Mouse (Mus musculus): ENCODE measurements around the gene Stk19.
"Not testable (repeated sequence)": the region's sequence is repeated elsewhere in the genome, so short reads cannot be mapped to it uniquely, and the experiment has no call there.

Stk19 gene

GRCm38 (mm10) chr17:34840736-34841307 lies 4.1 kb upstream of the Stk19 start:
- no peak for DNase-seq (ENCODE audit: low spot score)

DNA sequence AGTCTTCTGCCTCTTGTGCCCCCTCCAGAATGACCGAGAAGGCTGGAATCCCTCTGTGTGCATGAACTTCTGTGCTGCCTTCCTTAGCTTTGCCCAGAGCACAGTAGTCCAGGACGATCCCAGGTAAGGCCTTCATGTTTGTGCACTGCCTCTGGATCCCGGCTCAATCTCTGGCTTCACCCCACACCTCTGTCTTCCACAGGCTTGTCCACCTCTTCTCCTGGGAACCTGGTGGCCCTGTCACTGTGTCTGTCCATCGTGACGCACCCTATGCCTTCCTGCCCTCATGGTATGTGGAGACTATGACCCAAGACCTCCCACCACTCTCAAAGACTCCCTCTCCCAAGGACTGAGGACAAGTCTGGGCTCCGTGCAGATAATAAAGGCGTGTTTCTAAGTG lies 2.0 kb upstream of the Stk19 start:
- no peak for DNase-seq (ENCODE audit: low spot score)

GRCm38 (mm10) chr17:34837464-34838324 lies 949 bp upstream of the Stk19 start:
- no peak for DNase-seq (ENCODE audit: low spot score)

DNA sequence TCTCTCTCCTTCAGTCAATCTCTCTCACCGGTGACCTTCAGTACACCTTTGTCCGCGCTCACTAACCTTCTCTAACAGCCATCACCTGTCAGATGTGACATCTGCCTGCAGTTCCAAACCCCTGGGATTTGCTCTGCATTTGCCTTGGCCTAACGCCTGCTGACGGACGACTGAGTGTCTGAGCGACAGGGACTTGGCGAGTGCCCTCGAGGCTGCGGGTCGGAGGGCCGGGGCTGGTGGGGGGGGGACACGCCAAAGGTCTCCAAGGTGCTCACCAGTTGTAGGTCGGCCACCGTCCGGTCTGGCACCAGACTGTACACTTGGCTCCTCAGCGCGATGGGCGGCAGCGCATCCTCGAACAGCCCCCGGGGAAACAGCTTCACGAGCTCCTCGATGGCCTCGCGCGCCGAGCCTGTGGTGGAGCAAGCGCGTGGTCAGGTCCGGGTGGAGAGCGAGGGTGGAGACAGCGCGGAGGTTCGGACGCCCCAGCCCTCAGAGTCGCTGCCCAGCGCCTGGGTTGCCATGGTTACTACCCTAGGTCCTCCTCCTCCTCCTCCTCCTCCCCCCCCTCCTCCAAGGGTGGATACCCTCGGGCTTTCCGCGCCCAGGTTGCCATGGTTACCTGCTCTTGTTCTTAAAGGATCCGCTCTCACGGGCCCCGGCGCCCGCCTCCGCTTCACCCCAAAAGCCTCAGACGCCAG lies 440 bp downstream of the Stk19 start:
- no peak for DNase-seq (ENCODE audit: low spot score)

DNA sequence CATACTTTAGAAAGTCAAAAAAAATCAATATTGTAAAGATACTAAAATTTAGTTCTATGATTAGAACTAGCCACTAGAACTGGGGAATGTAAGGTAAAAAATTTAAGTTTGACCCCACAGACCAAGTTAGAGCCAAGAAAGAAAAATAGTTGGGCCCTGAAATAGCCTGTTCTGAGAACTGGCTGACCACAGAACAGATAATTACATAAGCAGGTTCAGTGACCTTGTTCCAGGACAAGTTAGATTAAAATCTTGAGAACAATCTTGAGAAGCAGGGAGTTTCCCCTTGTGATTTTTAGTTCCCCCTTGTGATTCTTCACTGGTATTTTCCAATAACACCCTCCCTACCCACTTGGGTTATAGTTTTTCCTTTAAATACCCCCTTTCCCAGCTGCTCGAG lies 6.0 kb downstream of the Stk19 start:
- not testable (repeated sequence) for DNase-seq (ENCODE audit: low spot score)

- no peak for DNase-seq (ENCODE audit: low spot score)
Measured at GRCm38 (mm10) chr17:34814818-34815370, 21.9 kb downstream of the Stk19 start.

- DNase-seq (ENCODE audit: low spot score) = not testable (repeated sequence)
Measured at GRCm38 (mm10) chr17:34813747-34814146, 23.0 kb downstream of the Stk19 start.

DNA sequence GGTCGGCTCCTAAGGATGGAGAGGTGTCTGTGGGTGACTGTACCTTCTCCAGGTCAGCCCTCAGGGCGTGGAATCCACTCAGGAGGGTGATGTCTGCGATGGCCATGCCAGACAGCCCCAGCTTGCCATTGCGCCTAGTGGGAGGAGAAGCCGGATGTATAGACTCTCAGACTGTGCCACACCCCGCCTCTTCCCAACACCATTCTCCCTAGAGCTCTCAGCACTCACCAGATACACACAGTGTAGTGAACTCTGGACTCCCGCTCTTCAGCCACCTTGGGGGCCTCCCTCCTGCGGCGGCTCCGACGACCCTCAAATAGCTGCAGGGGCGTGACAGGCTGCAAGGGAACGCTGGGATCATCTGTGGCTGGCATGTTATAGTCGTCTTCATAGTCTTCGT lies 25.5 kb downstream of the Stk19 start:
- DNase-seq (ENCODE audit: low spot score) = no peak

DNA sequence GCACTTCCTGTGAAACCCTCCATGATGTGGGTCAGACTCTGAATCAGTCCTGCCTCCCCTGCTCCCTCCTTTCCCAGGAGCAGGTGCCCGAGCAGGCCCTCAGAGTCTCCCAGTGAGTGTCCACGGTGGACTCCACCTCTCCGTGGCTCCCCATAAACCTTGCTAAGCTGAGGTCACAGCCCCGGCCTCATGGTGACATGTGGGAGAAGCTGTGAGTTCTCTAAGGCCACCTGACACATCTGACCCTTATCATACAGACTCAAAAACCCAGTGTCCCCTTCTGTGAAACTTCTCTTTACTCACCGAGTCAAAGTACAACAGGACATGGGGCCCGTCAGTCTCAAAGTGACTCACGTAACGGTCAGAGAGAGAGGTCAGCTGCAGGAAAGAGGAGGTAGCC lies 25.9 kb downstream of the Stk19 start:
- DNase-seq (ENCODE audit: low spot score) = not testable (repeated sequence)

- DNase-seq (ENCODE audit: low spot score) = not testable (repeated sequence)
Measured at GRCm38 (mm10) chr17:34810411-34810810, 26.3 kb downstream of the Stk19 start.

GRCm38 (mm10) chr17:34808599-34809205 lies 28.0 kb downstream of the Stk19 start:
- no peak for DNase-seq (ENCODE audit: low spot score)

- DNase-seq (ENCODE audit: low spot score) = no peak
Measured at GRCm38 (mm10) chr17:34807176-34807575, 29.6 kb downstream of the Stk19 start.

- no peak for DNase-seq (ENCODE audit: low spot score)
Measured at GRCm38 (mm10) chr17:34804871-34805562, 31.7 kb downstream of the Stk19 start.

GRCm38 (mm10) chr17:34804301-34804700 lies 32.4 kb downstream of the Stk19 start, which contains the start of gene Cyp21a1:
TSS of gene Cyp21a1 (minus strand) at chr17:34804561.
- not testable (repeated sequence) for DNase-seq (ENCODE audit: low spot score)

- not testable (repeated sequence) for DNase-seq (ENCODE audit: low spot score)
Measured at GRCm38 (mm10) chr17:34803367-34803766, 33.4 kb downstream of the Stk19 start.

GRCm38 (mm10) chr17:34802756-34803155 lies 34.0 kb downstream of the Stk19 start:
- not testable (repeated sequence) for DNase-seq (ENCODE audit: low spot score)

DNA sequence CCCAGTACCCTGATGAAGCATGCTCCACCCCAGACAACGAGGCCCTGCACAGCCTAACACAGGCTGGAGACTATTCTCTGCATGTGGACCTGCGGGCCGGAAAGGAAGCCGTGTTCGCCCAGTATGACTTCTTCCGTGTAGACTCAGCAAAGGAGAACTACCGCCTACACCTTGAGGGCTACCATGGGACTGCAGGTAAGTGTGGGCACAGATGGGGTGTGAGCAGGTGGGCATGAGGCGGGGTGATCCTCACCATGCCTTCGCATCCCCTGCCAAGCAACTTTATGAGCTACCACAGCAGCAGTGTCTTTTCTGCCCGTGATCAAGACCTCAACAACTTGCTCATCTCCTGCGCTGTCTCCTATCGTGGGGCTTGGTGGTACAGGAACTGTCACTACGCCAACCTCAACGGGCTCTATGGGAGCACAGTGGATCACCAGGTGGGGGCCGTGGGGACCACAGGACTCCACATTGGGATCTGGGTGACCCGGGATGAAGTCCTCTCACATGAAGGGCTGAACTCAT lies 35.9 kb downstream of the Stk19 start:
- not testable (repeated sequence) for DNase-seq (ENCODE audit: low spot score)

DNA sequence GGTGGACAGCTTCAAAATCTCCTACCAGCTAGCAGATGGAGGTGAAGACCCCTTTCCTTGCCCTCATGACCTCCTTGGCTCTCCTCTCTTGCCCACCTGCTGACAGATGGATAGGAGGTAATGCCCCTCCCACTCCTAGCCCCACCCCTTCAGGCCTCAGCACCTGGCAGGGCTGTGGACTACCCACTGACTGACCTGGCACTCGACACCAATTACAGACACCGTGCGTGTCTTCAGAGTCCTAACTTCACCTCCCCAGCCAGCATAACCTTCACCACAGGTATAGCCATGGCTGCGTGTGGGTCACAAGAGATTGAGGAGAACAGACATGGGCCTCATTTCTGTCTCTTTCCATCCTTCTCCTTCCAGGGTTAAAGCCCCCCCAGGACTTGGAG lies 37.2 kb downstream of the Stk19 start:
- DNase-seq (ENCODE audit: low spot score) = no peak

DNA sequence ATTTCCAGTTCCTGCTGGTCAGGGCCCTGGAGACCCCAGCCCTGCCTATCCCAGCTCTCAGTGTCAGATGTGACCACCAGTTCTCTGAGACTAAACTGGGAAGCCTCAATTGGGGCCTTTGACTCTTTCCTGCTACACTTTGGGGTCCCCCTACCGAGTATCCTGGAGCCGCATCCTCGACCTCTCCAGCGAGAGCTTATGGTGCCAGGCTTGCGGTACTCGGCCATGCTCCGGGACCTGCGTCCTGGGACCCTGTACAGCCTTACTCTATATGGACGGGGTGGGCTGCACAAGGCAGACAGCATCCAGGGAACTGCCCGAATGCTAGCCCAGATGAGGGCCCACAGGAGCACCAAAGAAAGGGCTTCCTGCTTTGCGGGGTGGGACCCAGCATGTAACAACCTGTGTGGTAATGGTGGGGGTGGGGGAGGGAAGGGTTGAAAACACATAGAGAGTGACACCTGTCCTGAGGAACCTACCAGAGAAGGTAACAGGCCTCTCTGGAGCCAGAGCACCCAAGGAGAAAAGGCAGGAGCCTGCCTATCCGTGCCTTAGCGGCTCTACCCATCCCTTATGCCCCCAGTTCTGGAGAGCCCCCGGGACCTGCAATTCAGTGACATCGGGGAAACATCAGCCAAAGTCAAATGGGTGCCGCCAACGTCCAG lies 37.7 kb downstream of the Stk19 start:
- no peak for DNase-seq (ENCODE audit: low spot score)

DNA sequence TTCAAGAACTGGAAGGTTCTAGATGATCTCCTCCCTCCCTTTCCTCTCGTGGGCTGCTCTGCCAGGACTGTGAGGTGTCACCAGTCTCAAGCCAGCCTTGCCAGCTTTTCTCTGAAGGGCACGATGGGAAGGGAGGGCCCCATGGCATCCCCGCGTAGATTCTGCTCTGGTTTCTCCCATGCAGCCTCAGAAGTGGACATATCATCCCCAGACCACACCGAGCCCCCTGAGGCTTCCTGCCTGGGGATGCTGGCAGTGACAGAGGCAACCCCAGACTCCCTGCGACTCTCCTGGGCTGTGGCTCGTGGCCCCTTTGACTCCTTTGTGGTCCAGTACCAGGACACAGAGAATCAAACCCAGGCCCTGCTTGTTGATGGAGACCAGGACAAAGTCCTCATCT lies 38.7 kb downstream of the Stk19 start:
- DNase-seq (ENCODE audit: low spot score) = not testable (repeated sequence)
